Mouse (Mus musculus) adrenal gland (tissue): ENCODE results near the gene Cbx7.
"Not testable (repeated sequence)": the region's sequence is repeated elsewhere in the genome, so short reads cannot be mapped to it uniquely, and the experiment has no call there.

ENCODE experiments used
- intact Hi-C: fragments of 180-260 bp; cut with DNase I; formaldehyde crosslinking; loops from one replicate; pipeline ENCODE4 v1.15.1; 2025

Gene Cbx7

DNA sequence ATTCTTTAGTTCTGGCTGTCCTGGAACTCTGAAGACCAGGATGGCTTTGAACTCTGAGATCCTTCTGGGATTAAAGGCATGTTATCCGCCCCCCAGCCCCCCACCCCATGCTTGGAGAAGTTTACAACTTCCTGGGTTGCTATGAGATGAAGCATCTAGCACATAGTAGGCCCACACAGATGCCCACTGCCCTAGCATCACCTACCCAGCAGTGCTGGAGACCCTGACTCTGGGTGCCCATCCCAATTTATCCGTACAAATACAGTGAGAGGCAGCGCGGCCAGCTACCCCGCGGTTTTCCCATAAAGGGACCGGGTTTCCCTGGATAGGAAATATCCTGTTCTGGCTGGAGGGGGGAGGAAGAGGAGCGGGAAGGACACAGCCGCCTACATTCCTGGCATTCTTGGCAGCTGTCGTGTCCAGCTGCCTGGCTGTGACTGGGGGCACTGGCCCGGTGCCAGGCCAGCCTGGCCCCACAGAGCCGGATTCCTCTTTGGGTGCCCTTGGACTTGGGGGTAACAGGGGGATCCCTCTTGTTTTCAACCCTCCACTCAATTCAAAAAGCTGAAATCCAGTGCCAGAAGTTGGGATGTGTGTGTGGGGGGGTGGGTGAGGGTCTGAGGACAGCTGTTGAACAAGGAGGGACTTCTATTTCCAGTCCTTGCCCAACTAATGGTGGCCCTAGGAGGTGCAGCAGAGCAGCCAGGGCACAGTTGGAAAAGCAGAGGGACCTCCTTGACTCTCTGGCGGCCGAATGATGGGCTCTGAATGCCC, 19.0 kb downstream of the Cbx7 start:
- intact Hi-C loops = no loop called here

DNA sequence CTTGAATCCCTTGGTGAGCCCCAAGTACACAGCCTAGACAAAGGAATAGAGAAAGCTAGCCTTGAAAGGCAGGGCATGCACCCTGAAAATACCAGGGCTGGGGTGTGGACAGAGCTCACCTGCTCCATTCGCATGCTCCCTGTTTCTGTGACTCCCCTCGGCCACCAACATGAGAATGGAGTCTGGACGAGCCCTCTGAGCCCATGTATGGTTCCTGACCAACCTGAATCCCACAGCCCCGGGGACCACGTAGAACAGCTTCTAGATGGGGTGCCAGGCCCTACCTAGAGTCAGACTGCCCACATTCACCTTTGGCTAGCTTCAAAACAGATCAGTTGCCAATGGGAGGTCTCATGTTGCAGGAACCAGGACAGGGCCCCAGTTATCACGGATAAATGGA, 19.7 kb downstream of the Cbx7 start:
- intact Hi-C loops = no loop called here

DNA sequence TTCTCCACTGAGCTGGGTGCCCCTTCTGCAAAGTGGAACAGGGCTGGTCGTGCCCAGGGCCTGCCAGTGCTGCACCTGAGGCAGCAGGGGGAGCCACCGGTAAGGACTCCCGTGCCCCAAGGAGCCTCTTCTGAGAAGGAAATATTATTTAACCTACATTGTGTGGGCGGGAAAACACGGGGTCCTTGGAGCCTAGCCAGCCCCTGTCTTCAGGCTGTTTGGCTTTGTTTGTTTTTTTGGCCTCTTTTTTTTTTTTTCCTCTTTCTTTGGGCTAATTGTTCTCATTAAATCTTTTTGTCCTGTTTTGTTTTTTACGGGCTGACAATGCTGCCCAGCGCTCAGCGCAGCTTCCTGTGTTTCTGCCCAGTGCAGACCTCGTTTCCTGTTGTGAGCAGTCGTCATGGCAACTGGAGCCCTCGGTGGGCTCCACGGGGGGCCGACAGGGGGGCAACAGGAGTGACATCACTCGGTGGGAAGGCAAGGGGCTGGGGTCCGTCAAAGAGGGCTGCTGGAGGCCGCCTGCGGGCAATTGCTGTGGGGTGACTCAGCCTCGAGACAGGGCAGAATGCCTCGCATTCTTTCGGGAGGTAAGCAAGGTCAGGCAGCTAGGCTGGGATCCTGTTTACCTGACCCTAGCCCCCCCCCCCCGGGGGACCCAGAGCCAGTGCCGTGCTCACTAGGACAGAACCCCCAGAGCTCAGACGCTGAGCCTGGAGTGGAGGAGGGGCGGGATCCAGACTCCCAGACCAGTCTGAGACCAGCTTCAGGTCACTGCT, 20.5 kb downstream of the Cbx7 start:
- intact Hi-C loops = no loop called here

GRCm38 (mm10) chr15:79947681-79948080, 23.2 kb downstream of the Cbx7 start:
- intact Hi-C loops = loop anchor here (2.0 kb wide), 2 partner anchors 63 to 119 kb away; no protein-coding TSS in a partner anchor

DNA sequence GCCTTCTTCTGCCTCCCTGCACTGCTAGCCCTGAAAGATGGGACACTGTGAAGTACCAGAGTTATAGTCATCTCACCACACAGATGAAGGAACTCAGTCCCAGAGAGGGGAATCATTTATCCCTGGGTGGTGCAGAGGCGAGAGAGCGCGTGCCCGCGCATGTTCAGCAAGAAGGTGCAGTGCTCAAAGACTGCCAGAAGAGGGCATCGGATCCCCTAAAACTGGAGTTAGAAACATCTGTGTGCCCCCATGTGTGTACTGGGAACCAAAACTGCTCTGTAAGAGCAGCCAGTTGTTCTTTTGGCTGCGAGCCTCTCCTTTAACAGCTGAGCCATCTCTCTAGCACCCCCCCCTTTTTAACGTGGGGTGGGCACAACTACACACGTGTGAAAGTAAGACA, 24.1 kb downstream of the Cbx7 start:
- intact Hi-C loops = loop anchor here (2.0 kb wide), 2 partner anchors 64 to 120 kb away; no protein-coding TSS in a partner anchor

DNA sequence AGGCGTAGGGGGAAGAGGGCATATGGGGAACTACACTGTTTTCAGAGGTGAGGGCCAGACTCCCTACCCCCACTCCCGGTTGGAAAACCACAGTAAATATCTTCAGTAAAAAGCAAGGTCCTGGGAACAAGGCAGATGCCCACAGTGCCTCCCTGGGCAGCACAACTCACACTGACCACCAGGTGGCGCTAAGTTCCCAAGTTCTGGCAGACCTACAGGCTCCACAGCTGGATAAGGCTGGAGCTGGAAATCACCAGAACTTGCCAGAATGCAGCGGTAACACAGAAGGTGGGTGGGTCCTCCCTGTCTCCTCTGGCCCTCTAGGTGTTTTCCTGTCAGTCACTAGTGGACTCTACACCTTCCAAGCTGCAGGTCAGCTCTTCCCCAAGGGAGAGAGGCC, 24.9 kb downstream of the Cbx7 start:
- intact Hi-C loops = loop anchor here (2.0 kb wide), 2 partner anchors 65 to 121 kb away; no protein-coding TSS in a partner anchor

GRCm38 (mm10) chr15:79944948-79945347, 26.0 kb downstream of the Cbx7 start:
- intact Hi-C loops = loop anchor here (2.0 kb wide), 1 partner anchor 128 kb away; no protein-coding TSS in a partner anchor

DNA sequence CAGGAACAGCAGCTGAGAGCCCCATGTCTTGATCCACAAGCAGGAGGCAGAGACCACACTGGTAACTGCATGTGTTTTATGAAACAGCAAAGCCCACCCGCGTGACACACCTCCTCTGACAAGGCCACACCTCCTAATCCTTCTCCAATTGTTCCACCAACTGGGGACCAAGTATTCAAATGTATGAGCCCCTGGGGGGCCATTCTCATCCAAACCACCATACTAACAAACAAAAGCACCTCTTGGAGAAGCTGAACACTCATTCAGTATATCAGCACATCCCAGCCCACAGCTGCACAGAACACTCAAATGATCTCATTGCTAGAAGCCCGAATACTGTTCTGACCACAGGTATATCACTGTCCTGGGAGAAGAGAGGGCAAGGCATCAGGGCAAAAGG, 27.3 kb downstream of the Cbx7 start:
- intact Hi-C loops = no loop called here

DNA sequence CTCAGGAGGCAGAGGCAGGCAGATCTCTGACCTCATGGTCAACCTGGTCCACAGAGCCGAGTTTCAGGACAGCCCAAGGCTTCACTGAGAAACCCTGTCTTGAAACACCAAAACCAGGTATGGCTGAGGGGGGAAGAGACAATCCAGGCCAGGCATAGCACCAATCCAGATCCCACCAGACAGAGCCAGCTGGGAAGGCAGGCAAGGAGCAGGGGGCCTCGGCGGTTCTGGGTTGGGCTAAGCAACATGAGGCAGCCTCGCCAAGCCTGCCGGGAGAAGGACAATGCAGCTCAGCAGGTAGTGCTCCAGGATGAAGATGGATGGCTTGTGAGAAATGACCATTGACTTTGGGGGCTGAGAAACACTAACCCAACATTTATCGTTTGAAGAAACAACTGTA, 28.4 kb downstream of the Cbx7 start:
- intact Hi-C loops = no loop called here

DNA sequence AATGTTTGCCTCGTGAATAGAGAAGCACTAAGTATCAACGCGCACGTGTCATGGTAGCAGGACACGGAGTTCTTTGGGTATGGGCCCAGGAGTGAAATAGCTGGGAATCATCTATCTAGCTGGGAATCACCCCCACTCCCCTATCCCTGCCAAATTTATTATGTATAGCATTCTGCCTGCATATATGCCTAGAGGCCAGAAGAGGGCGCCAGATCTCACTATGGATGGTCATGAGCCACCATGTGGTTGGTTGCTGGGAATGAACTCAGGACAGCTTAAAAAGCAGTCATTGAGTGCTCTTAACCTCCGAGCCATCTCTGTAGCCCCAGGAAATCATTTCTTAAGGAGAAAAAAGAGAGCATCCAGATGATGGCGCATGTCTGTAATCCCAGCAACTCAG, 30.0 kb downstream of the Cbx7 start:
- intact Hi-C loops = no loop called here

- intact Hi-C loops = no loop called here
Observed at GRCm38 (mm10) chr15:79939913-79940312, 31.0 kb downstream of the Cbx7 start.

GRCm38 (mm10) chr15:79939501-79939900, 31.4 kb downstream of the Cbx7 start:
- intact Hi-C loops = not testable (repeated sequence)

DNA sequence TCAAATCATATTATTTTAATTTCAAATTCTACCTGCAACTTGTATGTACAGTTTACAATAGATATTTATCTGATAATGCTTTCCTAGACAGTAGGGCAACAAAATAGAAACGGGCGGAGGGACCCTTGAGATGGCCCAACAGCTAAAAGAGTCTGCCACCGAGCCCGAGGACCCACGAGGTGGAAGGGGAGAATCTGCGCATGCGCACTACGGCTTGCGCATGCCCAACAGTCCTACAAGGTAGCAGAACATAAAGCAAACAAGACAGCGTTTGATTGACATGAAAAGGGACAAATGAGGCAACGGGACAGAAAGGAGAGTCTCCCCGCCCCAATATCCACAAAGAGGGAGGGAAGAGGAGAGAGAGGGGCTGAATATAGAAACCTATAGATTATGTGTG, 31.9 kb downstream of the Cbx7 start:
- intact Hi-C loops = no loop called here

DNA sequence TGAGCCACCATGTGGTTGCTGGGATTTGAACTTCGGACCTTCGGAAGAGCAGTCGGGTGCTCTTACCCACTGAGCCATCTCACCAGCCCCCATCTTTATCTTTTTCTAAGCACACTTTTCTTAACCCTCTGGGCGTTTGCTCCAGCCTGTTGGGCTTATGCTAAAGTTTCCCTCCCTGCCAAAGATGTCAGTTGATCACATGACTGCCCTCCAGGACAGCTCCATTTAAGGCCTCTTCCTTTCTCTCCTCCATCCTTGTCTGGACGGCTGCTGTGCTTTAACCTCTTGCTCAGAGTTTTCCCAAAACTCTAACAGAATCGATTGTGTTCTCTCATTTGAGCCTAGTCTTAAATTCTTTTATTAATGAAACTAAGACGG, 34.6 kb downstream of the Cbx7 start:
- intact Hi-C loops = no loop called here

DNA sequence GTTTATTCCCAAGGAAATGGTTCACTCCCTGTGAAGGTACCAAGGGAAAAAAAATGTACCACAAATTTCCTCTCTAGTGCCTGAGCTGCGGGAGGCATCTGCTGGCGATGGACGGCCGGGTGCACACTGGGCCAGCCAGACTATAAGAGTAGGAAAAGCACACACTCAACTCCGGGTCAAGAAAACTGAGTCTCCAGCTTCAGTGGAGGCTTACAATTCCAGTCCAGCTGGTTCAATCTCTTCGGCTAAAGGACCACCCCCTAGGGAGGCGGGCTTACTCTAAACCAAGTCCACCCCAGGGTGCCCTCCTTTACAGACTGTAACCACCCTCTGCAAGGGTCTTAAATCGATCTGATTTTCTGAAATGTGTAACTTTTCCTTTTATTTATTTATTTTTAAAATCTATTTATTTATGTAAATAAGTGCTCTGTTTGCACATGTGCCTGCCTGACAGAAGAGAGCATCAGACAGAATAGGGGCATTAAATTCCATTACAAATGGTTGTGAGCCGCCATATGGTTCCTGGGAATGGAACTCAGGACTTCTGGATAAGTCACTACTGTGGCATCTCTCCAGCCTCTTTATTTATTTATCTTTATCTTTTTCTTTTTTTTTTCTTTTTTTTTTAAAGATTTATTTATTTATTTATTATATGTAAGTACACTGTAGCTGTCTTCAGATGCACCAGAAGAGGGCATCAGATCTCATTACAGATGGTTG, 35.1 kb downstream of the Cbx7 start:
- intact Hi-C loops = no loop called here

- intact Hi-C loops = no loop called here
Observed at GRCm38 (mm10) chr15:79934776-79935175, 36.1 kb downstream of the Cbx7 start.

DNA sequence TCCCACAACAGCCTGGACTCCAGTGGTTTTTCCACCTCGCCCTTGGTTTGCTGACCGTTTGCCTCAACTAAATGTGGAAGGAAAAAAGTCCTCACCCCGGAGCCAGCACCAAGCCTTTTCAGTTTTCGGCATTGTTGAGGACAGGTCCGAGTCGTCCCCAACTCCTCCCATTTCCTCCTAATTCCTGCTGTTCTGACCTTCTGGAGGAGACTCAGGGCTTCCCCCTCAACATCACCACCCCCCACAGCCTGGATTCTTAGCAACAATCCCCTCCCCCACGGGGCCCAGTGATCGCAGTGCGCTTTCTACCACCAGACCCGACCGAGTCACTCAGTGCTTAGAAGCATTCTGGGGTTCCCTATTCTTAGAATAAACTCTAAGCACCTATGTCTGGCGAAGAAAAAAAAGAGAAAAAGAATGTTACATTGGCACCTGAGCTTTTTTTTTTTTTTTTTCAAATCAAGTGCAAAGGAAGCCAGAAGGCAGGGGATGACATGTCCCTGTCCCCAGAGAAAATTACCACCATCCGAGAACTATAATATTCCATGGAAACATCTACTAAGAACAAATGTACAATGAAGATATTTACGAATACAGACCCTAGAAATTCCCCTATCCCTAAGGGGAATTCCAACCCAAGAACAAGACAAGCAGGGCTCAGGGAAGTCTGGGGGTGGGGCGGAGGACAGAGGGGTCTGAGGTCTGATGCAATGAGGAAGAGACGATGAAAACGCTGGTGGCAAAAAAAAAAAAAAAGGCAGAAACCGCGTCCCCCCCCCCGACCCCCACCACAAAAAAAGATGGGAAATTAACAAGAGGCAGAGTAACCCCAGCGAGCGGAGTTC, 37.0 kb downstream of the Cbx7 start:
- intact Hi-C loops = no loop called here

- intact Hi-C loops = no loop called here
Observed at GRCm38 (mm10) chr15:79933052-79933669, 37.8 kb downstream of the Cbx7 start.

- intact Hi-C loops = no loop called here
Observed at GRCm38 (mm10) chr15:79932323-79932987, 38.5 kb downstream of the Cbx7 start.
